Mouse (Mus musculus): ENCODE results near the gene Pxdn.

Pxdn gene

DNA sequence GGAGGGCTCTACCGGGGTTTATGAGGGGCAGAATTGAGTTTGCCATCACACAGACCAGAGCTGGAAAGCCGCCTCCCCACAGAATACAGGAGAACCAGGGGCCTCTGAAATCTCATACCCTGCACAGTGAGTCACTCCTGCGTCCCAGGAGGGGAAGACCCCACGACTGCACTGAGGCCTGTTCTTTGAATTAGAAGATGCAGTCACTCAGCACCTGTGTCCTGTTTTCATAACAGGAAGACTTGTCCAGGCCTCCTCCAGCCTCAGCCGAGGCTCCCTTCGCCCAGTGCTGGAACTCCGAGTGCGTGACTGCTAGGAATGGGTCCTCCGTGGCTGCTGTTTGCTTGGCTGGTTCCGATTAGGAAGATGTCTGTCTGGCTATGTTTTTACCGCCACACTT, 16.6 kb downstream of the Pxdn start:
- DNase-seq: no peak

- no peak for DNase-seq
Measured at GRCm38 (mm10) chr12:29954464-29954863, 17.1 kb downstream of the Pxdn start.

DNA sequence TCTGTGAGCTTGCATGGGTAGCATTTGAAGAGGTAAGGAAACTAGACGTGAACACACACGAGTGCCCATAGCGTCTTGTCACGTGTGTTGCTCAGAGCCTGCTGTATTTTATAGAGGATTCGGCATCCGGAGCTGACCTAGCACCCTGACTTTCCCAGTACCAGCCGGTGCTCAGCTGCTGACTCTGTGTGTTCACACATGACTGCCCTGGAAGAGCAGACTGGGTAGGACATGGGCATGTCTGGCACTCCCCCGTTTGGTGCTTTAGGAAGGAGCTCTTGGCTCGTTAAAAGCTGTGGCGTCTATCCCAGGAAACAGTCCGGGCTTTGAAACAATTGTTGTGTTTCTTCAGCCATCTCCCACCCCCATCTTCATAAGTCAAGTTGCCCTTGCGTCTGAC, 19.6 kb downstream of the Pxdn start:
- no peak for DNase-seq

- DNase-seq: no peak
Measured at GRCm38 (mm10) chr12:29958637-29959036, 21.2 kb downstream of the Pxdn start.

- DNase-seq: peak; percentile 68
Measured at GRCm38 (mm10) chr12:29961041-29961440, 23.6 kb downstream of the Pxdn start.

- DNase-seq: peak; percentile 44
Measured at GRCm38 (mm10) chr12:29965016-29965415, 27.6 kb downstream of the Pxdn start.

- DNase-seq: no peak
Measured at GRCm38 (mm10) chr12:29971795-29972464, 34.5 kb downstream of the Pxdn start.

DNA sequence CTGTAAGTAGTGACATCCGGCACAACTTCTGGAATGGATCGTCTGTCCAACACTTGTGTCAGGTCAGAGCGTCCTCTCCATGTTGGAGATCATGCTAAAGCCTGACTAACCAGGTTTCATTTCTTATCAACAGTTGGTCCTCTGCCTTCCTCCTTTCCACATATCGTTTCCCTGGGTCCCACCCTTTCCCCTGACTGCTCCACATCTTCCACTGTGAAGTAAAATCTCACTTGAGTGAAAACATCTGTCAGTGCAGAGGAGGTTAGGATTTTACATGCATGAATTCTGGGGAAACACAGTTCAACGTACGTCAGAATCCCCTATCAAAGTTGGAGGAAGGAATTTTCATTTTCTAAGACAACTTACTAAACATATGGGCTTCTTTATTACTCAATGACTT, 35.1 kb downstream of the Pxdn start:
- no peak for DNase-seq

- no peak for DNase-seq
Measured at GRCm38 (mm10) chr12:29980076-29980475, 42.7 kb downstream of the Pxdn start.

GRCm38 (mm10) chr12:29981722-29982293, 44.4 kb downstream of the Pxdn start:
- DNase-seq: no peak

GRCm38 (mm10) chr12:29983190-29983589, 45.8 kb downstream of the Pxdn start:
- DNase-seq: peak; percentile 23

- no peak for DNase-seq
Measured at GRCm38 (mm10) chr12:29985126-29985525, 47.7 kb downstream of the Pxdn start.

GRCm38 (mm10) chr12:29986241-29986640, 48.8 kb downstream of the Pxdn start:
- DNase-seq: no peak

GRCm38 (mm10) chr12:29998895-29999294, 61.5 kb downstream of the Pxdn start:
- DNase-seq: no peak

DNA sequence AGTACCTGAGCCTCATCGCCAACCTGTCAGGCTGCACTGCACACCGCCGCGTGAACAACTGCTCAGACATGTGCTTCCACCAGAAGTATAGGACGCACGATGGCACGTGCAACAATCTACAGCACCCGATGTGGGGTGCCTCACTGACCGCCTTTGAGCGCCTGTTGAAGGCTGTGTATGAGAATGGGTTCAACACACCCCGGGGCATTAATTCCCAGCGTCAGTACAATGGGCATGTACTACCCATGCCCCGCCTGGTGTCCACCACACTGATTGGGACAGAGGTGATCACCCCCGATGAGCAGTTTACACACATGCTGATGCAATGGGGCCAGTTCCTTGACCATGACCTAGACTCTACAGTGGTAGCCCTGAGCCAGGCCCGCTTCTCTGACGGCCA, 64.5 kb downstream of the Pxdn start:
- no peak for DNase-seq

- DNase-seq: no peak
Measured at GRCm38 (mm10) chr12:30003680-30004364, 66.4 kb downstream of the Pxdn start.

GRCm38 (mm10) chr12:30004365-30004723, 66.9 kb downstream of the Pxdn start:
- no peak for DNase-seq

GRCm38 (mm10) chr12:30006586-30006985, 69.2 kb downstream of the Pxdn start:
- DNase-seq: no peak

DNA sequence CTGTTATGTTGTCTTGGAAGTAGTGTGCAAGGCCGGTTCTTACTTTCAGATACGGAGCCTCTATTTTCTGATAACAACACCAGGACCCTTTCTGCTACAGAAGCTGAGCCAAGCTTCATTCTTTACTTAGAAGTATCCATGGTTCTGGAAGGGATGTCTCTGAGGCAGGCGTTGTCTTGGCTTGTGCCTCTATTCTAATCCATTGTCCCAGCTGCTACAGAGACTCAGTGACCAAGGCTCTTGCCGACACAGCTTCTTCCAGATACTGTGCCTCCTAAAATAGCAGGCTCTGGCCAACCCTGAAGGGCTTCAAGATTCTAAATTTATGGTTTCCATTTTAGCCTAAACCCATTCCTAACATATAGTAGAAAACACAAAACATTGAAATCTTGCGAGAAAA, 71.3 kb downstream of the Pxdn start:
- DNase-seq: no peak

GRCm38 (mm10) chr12:30015501-30015900, 78.1 kb downstream of the Pxdn start:
- DNase-seq: no peak

DNA sequence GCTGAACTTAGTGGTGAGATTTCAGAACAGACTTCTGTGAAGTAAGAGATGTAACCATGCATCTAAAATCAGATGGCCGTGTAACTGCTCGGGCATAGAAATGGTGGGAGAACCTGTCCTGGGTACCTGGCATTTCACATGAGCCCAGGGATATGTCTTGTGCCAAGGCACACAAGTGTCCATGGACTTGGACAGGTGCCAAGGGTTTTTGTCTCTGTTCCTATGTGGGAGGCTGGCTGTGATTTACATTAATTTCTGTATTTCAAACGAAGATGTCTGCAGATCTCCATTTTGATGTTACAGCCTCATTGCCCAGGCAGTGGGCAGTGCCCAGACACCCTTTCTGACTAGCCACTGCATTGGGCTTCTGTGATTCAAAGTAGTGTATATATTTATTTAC, 79.7 kb downstream of the Pxdn start:
- DNase-seq: no peak

GRCm38 (mm10) chr12:30020447-30020846, 83.0 kb downstream of the Pxdn start:
- DNase-seq: no peak

DNA sequence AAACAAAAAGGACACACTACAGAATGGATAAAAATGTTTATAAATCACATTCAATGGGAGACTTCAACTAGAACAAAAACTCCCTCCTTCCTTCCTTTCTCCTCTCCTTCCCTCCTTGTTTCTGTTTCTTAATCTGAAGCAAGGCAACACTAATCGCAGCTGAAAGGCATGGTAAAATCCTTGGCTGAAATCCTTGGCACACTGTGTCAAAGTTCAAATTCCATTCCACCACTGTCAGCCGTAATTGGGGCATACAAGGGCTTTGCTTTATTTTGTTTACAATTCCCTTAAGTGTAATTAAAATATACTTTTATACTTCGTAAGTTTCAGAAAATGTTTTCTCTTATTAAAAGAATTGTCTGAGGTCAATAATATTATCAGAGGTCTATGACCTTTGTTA, 86.1 kb downstream of the Pxdn start:
- DNase-seq: peak; percentile 48

DNA sequence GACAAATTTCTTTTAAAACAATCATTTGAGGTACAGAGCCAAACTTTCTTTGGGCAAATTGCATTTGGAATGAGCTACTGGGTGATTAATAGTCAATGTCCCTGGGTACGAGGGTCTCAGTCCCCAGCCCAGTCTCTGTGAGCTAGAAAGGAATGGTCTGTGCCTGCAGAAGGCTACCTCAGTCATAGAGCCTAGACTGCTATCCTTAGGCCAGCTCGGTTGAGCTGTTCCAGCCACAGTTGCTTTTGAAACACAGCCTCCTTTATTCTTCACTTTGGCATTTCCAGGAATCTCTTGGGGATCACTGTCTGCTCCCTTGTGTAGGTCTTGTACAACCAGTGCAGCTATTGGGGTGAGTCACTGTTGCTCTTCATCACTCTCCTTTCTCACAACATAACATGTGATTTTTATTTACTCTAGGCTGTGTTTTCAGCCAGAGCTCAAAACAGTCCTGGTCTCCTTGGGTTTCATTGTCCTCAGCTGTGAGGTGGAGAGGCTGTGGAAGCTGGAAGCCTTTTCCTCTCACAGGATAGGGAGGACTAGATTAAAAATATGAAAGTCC, 86.9 kb downstream of the Pxdn start:
- DNase-seq: no peak

All from lung, postnatal 36 days (tissue).